Mouse (Mus musculus): Measurements from ENCODE around the gene Stau1. TPM values are rescaled to one million over a fixed set of nuclear protein-coding genes. Genes with fewer than 3 reads are reported as not detected.

Gene Stau1
- 81.9 and 82.3 TPM in 2 replicates for polyA plus RNA-seq (2014; fragmentation: Nextera tagmentation; extraction: Ambion mirVana)

- Histone ChIP-seq H3K27ac (ENCODE audit: low read length) (peak within 1 kb of the TSS; percentile 98), H3K9me3 (ENCODE audit: control insufficient read depth, low read depth, low read length) (no peaks in the 10 kb centered on the region), H3K27me3 (ENCODE audit: control insufficient read depth, insufficient read depth, low read length) (no peaks in the 10 kb centered on the region), H3K9ac (replicated peaks; ENCODE audit: low read depth, low read length) (peak within 1 kb of the TSS; percentile 96), H3K4me3 (ENCODE audit: low read depth, low read length) (peak within 1 kb of the TSS; percentile 94), H3K4me1 (ENCODE audit: control insufficient read depth, insufficient read depth, low read length) (peaks cover 26% of the 10 kb centered on the region; the same call in 1 of the 2 replicates), H3K4me2 (replicated peaks; ENCODE audit: low read depth, low read length) (peak within 1 kb of the TSS; percentile 89), H3K36me3 (ENCODE audit: control insufficient read depth, insufficient read depth, low read length) (no peaks in the 10 kb centered on the region)
- under 1% methylated on average over 87 of the region's 88 CpGs for WGBS
- peak; percentile 99 for ATAC-seq (ENCODE audit: insufficient number of reproducible peaks, insufficient read depth, low FRiP score, low read depth)
Observed at GRCm38 (mm10) chr2:166995796-166996532, at the start of gene Stau1. Gene Stau1 (minus strand): TSS chr2:166996299.

GRCm38 (mm10) chr2:167043400-167044121 lies 47.5 kb upstream of the Stau1 start:
- peaks cover 85% of the 10 kb centered on the region for H3K36me3 ChIP-seq (ENCODE audit: control insufficient read depth, insufficient read depth, low read length)
- no peak overlapping the region for H3K4me2 ChIP-seq (replicated peaks; ENCODE audit: low read depth, low read length)
- WGBS: 86% methylated on average over 12 of the region's 12 CpGs
- H3K4me1 ChIP-seq (ENCODE audit: control insufficient read depth, insufficient read depth, low read length): no peaks in the 10 kb centered on the region
- no peak overlapping the region for H3K9ac ChIP-seq (replicated peaks; ENCODE audit: low read depth, low read length)
- H3K9me3 ChIP-seq (ENCODE audit: control insufficient read depth, low read depth, low read length): no peaks in the 10 kb centered on the region
- no peak overlapping the region for H3K4me3 ChIP-seq (ENCODE audit: low read depth, low read length)
- ATAC-seq (ENCODE audit: insufficient number of reproducible peaks, insufficient read depth, low FRiP score, low read depth): peak; percentile 79; the same call in 1 of the 2 replicates
- H3K27me3 ChIP-seq (ENCODE audit: control insufficient read depth, insufficient read depth, low read length): no peaks in the 10 kb centered on the region
- H3K27ac ChIP-seq (ENCODE audit: low read length): no peak overlapping the region

DNA sequence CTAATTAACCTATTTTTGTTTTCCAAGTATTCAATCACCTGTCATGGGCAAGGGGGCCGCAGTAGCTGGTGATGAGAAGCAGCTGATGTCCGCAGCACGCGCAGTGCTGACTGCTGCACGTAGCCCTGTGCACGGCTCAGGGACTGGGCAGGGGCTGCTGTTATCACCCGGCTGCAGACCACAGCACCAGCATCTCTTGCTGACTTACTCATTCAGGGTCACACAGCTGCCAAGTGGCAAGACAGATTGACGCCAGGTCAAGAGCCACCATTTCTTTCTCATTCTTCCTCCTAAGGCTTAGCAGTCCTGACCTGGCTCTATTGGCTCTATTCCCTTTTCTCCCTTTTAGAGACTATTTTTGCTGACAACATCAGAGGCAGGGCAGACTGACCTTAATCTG lies 43.3 kb upstream of the Stau1 start:
- no peak overlapping the region for H3K4me2 ChIP-seq (replicated peaks; ENCODE audit: low read depth, low read length)
- H3K27ac ChIP-seq (ENCODE audit: low read length): no peak overlapping the region
- no peaks in the 10 kb centered on the region for H3K4me1 ChIP-seq (ENCODE audit: control insufficient read depth, insufficient read depth, low read length)
- no peak overlapping the region for H3K9ac ChIP-seq (replicated peaks; ENCODE audit: low read depth, low read length)
- H3K9me3 ChIP-seq (ENCODE audit: control insufficient read depth, low read depth, low read length): no peaks in the 10 kb centered on the region
- no peak overlapping the region for H3K4me3 ChIP-seq (ENCODE audit: low read depth, low read length)
- peaks cover 92% of the 10 kb centered on the region for H3K36me3 ChIP-seq (ENCODE audit: control insufficient read depth, insufficient read depth, low read length)
- H3K27me3 ChIP-seq (ENCODE audit: control insufficient read depth, insufficient read depth, low read length): no peaks in the 10 kb centered on the region
- no peak for ATAC-seq (ENCODE audit: insufficient number of reproducible peaks, insufficient read depth, low FRiP score, low read depth)
- WGBS: 62% methylated on average over 8 of the region's 8 CpGs

DNA sequence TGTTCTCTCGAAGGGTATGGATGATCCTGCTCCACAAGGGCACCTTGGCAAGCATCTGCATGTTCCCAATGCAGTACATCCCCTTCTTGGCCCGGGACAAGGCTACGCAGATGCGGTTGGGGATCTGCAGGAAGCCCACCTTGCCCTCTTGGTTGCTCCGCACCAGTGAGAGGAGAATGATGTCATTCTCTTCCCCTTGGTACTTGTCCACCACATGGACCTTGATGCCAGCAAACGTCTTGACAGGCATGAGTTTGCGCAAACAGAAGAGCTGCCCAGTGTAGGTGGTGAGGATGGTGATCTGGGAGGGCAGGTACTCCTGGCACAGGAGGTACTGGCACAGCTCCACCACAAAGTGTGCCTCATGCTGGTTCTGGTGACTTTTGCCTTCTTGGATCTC lies 42.6 kb upstream of the Stau1 start:
- 90% methylated on average over 7 of the region's 7 CpGs for WGBS
- Histone ChIP-seq H3K36me3 (ENCODE audit: control insufficient read depth, insufficient read depth, low read length) (peaks cover 92% of the 10 kb centered on the region), H3K9ac (replicated peaks; ENCODE audit: low read depth, low read length) (no peak overlapping the region), H3K4me1 (ENCODE audit: control insufficient read depth, insufficient read depth, low read length) (no peaks in the 10 kb centered on the region), H3K9me3 (ENCODE audit: control insufficient read depth, low read depth, low read length) (no peaks in the 10 kb centered on the region), H3K4me3 (ENCODE audit: low read depth, low read length) (no peak overlapping the region), H3K27ac (ENCODE audit: low read length) (no peak overlapping the region), H3K4me2 (replicated peaks; ENCODE audit: low read depth, low read length) (no peak overlapping the region), H3K27me3 (ENCODE audit: control insufficient read depth, insufficient read depth, low read length) (no peaks in the 10 kb centered on the region)
- ATAC-seq (ENCODE audit: insufficient number of reproducible peaks, insufficient read depth, low FRiP score, low read depth): no peak

- no peak overlapping the region for H3K9ac ChIP-seq (replicated peaks; ENCODE audit: low read depth, low read length)
- no peak overlapping the region for H3K4me2 ChIP-seq (replicated peaks; ENCODE audit: low read depth, low read length)
- H3K4me1 ChIP-seq (ENCODE audit: control insufficient read depth, insufficient read depth, low read length): no peaks in the 10 kb centered on the region
- H3K36me3 ChIP-seq (ENCODE audit: control insufficient read depth, insufficient read depth, low read length): peaks cover 93% of the 10 kb centered on the region
- H3K27me3 ChIP-seq (ENCODE audit: control insufficient read depth, insufficient read depth, low read length): no peaks in the 10 kb centered on the region
- no peak for ATAC-seq (ENCODE audit: insufficient number of reproducible peaks, insufficient read depth, low FRiP score, low read depth)
- H3K9me3 ChIP-seq (ENCODE audit: control insufficient read depth, low read depth, low read length): no peaks in the 10 kb centered on the region
- no peak overlapping the region for H3K27ac ChIP-seq (ENCODE audit: low read length)
- 93% methylated on average over 6 of the region's 6 CpGs for WGBS
- no peak overlapping the region for H3K4me3 ChIP-seq (ENCODE audit: low read depth, low read length)
Observed at GRCm38 (mm10) chr2:167038297-167038696, 42.2 kb upstream of the Stau1 start.

DNA sequence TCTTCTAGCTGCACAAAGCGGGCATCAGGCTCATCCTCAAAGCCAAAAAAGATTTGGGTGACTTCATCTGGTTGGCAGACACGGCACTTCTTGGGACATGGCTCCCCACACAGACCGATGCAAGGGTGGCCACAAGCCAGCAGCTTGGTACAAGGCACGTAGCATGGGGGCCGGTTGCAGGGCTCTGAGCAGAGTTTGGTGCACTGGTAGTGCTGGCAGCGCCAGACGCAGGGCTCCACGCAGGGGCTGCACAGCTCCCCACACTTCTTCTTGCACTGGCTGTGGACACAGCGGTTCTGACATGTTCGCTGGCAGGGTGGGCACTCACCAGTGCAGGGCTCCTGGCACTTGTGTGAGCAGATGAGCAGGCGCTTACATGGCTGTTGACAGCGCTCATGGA lies 41.6 kb upstream of the Stau1 start:
- 95% methylated on average over 12 of the region's 12 CpGs for WGBS

GRCm38 (mm10) chr2:167030507-167030906 lies 34.4 kb upstream of the Stau1 start:
- no peak overlapping the region for H3K4me2 ChIP-seq (replicated peaks; ENCODE audit: low read depth, low read length)
- 90% methylated on average over 4 of the region's 4 CpGs for WGBS
- H3K27ac ChIP-seq (ENCODE audit: low read length): no peak overlapping the region
- H3K4me1 ChIP-seq (ENCODE audit: control insufficient read depth, insufficient read depth, low read length): no peaks in the 10 kb centered on the region
- H3K9me3 ChIP-seq (ENCODE audit: control insufficient read depth, low read depth, low read length): no peaks in the 10 kb centered on the region
- ATAC-seq (ENCODE audit: insufficient number of reproducible peaks, insufficient read depth, low FRiP score, low read depth): no peak
- H3K27me3 ChIP-seq (ENCODE audit: control insufficient read depth, insufficient read depth, low read length): no peaks in the 10 kb centered on the region
- H3K36me3 ChIP-seq (ENCODE audit: control insufficient read depth, insufficient read depth, low read length): peaks cover 71% of the 10 kb centered on the region
- H3K9ac ChIP-seq (replicated peaks; ENCODE audit: low read depth, low read length): no peak overlapping the region
- no peak overlapping the region for H3K4me3 ChIP-seq (ENCODE audit: low read depth, low read length)

More for the DNA sequence above, 41.6 kb upstream of the Stau1 start:
- no peak overlapping the region for H3K9ac ChIP-seq (replicated peaks; ENCODE audit: low read depth, low read length)
- peaks cover 90% of the 10 kb centered on the region for H3K36me3 ChIP-seq (ENCODE audit: control insufficient read depth, insufficient read depth, low read length)
- H3K9me3 ChIP-seq (ENCODE audit: control insufficient read depth, low read depth, low read length): no peaks in the 10 kb centered on the region
- H3K27ac ChIP-seq (ENCODE audit: low read length): no peak overlapping the region
- H3K4me3 ChIP-seq (ENCODE audit: low read depth, low read length): no peak overlapping the region
- no peak overlapping the region for H3K4me2 ChIP-seq (replicated peaks; ENCODE audit: low read depth, low read length)
- no peaks in the 10 kb centered on the region for H3K4me1 ChIP-seq (ENCODE audit: control insufficient read depth, insufficient read depth, low read length)
- no peaks in the 10 kb centered on the region for H3K27me3 ChIP-seq (ENCODE audit: control insufficient read depth, insufficient read depth, low read length)
- ATAC-seq (ENCODE audit: insufficient number of reproducible peaks, insufficient read depth, low FRiP score, low read depth): no peak

DNA sequence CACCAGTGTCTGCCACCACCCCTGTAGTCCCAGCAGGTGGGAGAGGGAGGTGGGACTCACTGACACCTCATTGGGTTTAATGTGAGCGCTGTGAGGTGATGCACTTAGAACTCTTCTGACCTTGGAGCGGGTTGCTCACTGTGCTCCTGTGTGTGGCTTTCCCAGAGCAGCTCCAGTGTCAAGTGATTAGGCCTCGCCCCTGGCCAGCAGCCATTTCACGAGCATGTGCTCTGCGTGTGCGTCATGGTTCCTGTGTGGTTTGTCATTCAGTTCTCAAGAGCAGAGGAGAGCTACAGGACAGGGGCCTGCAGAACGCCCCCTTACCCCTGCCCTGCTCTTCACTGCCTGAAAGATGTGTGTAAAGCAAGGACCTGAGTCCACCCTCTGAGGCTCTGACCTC lies 32.5 kb upstream of the Stau1 start:
- no peak for ATAC-seq (ENCODE audit: insufficient number of reproducible peaks, insufficient read depth, low FRiP score, low read depth)
- Histone ChIP-seq H3K4me1 (ENCODE audit: control insufficient read depth, insufficient read depth, low read length) (no peaks in the 10 kb centered on the region), H3K27me3 (ENCODE audit: control insufficient read depth, insufficient read depth, low read length) (no peaks in the 10 kb centered on the region), H3K9me3 (ENCODE audit: control insufficient read depth, low read depth, low read length) (no peaks in the 10 kb centered on the region), H3K4me3 (ENCODE audit: low read depth, low read length) (no peak overlapping the region), H3K36me3 (ENCODE audit: control insufficient read depth, insufficient read depth, low read length) (peaks cover 65% of the 10 kb centered on the region), H3K27ac (ENCODE audit: low read length) (no peak overlapping the region), H3K9ac (replicated peaks; ENCODE audit: low read depth, low read length) (no peak overlapping the region), H3K4me2 (replicated peaks; ENCODE audit: low read depth, low read length) (no peak overlapping the region)
- 96% methylated on average over 7 of the region's 7 CpGs for WGBS

Measured in stomach, embryonic 14.5 days (tissue).